Mouse (Mus musculus) kidney, embryonic 14.5 days (tissue): ENCODE results near the gene Rad18. TPM values are rescaled to one million over a fixed set of nuclear protein-coding genes. Genes with fewer than 3 reads are reported as not detected.

Experiments
- ATAC-seq: fragments of 200-750 bp; cut with Nextera tagmentation; 2 replicates; pipeline ENCODE4 v1.8.0; 2017; ENCODE audit warnings: moderate number of reproducible peaks, mild to moderate bottlenecking, moderate TSS enrichment, moderate library complexity; ENCODE audit not compliant: low FRiP score, low TSS enrichment
- H3K27ac ChIP-seq: fragments of 300-500 bp; sonication (generic); 2 replicates; pipeline ENCODE4 v1.5.1; 2014; ENCODE audit warnings: low read depth, mild to moderate bottlenecking, low read length, moderate library complexity, mixed read lengths
- H3K27me3 ChIP-seq: fragments of 300-500 bp; sonication (generic); 2 replicates; pipeline ENCODE4 v1.6.1; 2014; ENCODE audit warnings: mild to moderate bottlenecking, low read length; ENCODE audit not compliant: control insufficient read depth, insufficient read depth
- H3K36me3 ChIP-seq: fragments of 300-500 bp; sonication (generic); 2 replicates; pipeline ENCODE4 v1.6.1; 2014; ENCODE audit warnings: low read length, mixed read lengths; ENCODE audit not compliant: control insufficient read depth, insufficient read depth
- H3K4me1 ChIP-seq: fragments of 300-500 bp; sonication (generic); 2 replicates; pipeline ENCODE4 v1.6.1; 2014; ENCODE audit warnings: low read length, mixed read lengths; ENCODE audit not compliant: control insufficient read depth, insufficient read depth
- H3K4me2 ChIP-seq: fragments of 300-500 bp; sonication (generic); replicated peaks from 2 replicates; pipeline ENCODE4 v1.6.1; 2014; ENCODE audit warnings: low read depth, mild to moderate bottlenecking, low read length
- H3K4me3 ChIP-seq: fragments of 300-500 bp; sonication (generic); 2 replicates; pipeline ENCODE4 v1.5.1; 2014; ENCODE audit warnings: mild to moderate bottlenecking, low read length
- H3K9ac ChIP-seq: fragments of 300-500 bp; sonication (generic); 2 replicates; pipeline ENCODE4 v1.6.1; 2014; ENCODE audit warnings: low read depth, mild to moderate bottlenecking, low read length, moderate library complexity
- H3K9me3 ChIP-seq: fragments of 300-500 bp; sonication (generic); 2 replicates; pipeline ENCODE4 v1.6.1; 2016; ENCODE audit warnings: low read length; ENCODE audit not compliant: control insufficient read depth
- WGBS: fragments of 180-500 bp; shearing (Covaris S2); extraction: QIAGEN DNeasy Blood & Tissue Kit; methylation state at CpG from one replicate; pipeline ENCODE4 v1.1.7; 2014; 5-methylcytosine and 5-hydroxymethylcytosine counted together
- polyA plus RNA-seq: library from polyadenylated mRNA; unstranded; fragments of >200 nt; fragmentation: Nextera tagmentation; extraction: Ambion mirVana; gene quantifications from 2 replicates; pipeline ENCODE4 v1.2.1, GENCODE M21; 2014

The Rad18 gene
- polyA plus RNA-seq, 1 experiment from 2014 or later = 55.2 TPM

- WGBS = 62% methylated on average over 1 of the region's 1 CpGs
- H3K4me1 ChIP-seq = peaks cover 12% of the 10 kb centered on the region; the same call in 1 of the 2 replicates
- H3K27me3 ChIP-seq = no peaks in the 10 kb centered on the region
- ATAC-seq = no peak
- no peak overlapping the region for H3K27ac ChIP-seq
- no peak overlapping the region for H3K9ac ChIP-seq
- no peaks in the 10 kb centered on the region for H3K36me3 ChIP-seq
- no peak overlapping the region for H3K4me2 ChIP-seq
- H3K4me3 ChIP-seq = no peak overlapping the region
- H3K9me3 ChIP-seq = no peaks in the 10 kb centered on the region
Observed at GRCm38 (mm10) chr6:112699115-112699514, 2.6 kb upstream of the Rad18 start.

- Histone ChIP-seq H3K9me3 (no peaks in the 10 kb centered on the region), H3K27me3 (no peaks in the 10 kb centered on the region), H3K4me3 (no peak overlapping the region), H3K27ac (no peak overlapping the region), H3K36me3 (peaks cover 11% of the 10 kb centered on the region; the same call in 1 of the 2 replicates), H3K4me1 (peaks cover 12% of the 10 kb centered on the region; the same call in 1 of the 2 replicates), H3K4me2 (no peak overlapping the region), H3K9ac (no peak overlapping the region)
- WGBS = 92% methylated on average over 5 of the region's 5 CpGs
- no peak for ATAC-seq
Observed at GRCm38 (mm10) chr6:112694492-112694891, 2.0 kb downstream of the Rad18 start.

GRCm38 (mm10) chr6:112691523-112691922 lies 5.0 kb downstream of the Rad18 start:
- no peak overlapping the region for H3K4me3 ChIP-seq
- no peaks in the 10 kb centered on the region for H3K9me3 ChIP-seq
- no peak for ATAC-seq
- H3K4me2 ChIP-seq = no peak overlapping the region
- WGBS = 96% methylated on average over 1 of the region's 1 CpGs
- H3K27me3 ChIP-seq = no peaks in the 10 kb centered on the region
- H3K4me1 ChIP-seq = peaks cover 16% of the 10 kb centered on the region
- peaks cover 11% of the 10 kb centered on the region; the same call in 1 of the 2 replicates for H3K36me3 ChIP-seq
- H3K27ac ChIP-seq = no peak overlapping the region
- H3K9ac ChIP-seq = no peak overlapping the region

- Histone ChIP-seq H3K4me3 (no peak overlapping the region), H3K4me2 (no peak overlapping the region), H3K27ac (no peak overlapping the region), H3K27me3 (no peaks in the 10 kb centered on the region), H3K9ac (no peak overlapping the region), H3K4me1 (peaks cover 11% of the 10 kb centered on the region), H3K36me3 (peaks cover 21% of the 10 kb centered on the region; the same call in 1 of the 2 replicates), H3K9me3 (no peaks in the 10 kb centered on the region)
- 89% methylated on average over 3 of the region's 3 CpGs for WGBS
- ATAC-seq = no peak
Observed at GRCm38 (mm10) chr6:112688033-112688432, 8.5 kb downstream of the Rad18 start.

GRCm38 (mm10) chr6:112686485-112686884 lies 10.0 kb downstream of the Rad18 start:
- H3K36me3 ChIP-seq = peaks cover 22% of the 10 kb centered on the region; the same call in 1 of the 2 replicates
- H3K4me2 ChIP-seq = no peak overlapping the region
- H3K27me3 ChIP-seq = no peaks in the 10 kb centered on the region
- WGBS = 30% methylated on average over 7 of the region's 7 CpGs
- H3K4me3 ChIP-seq = no peak overlapping the region
- no peak overlapping the region for H3K9ac ChIP-seq
- peaks cover 11% of the 10 kb centered on the region for H3K4me1 ChIP-seq
- no peaks in the 10 kb centered on the region for H3K9me3 ChIP-seq
- ATAC-seq = peak; percentile 55; the same call in 1 of the 2 replicates
- H3K27ac ChIP-seq = no peak overlapping the region

- peaks cover 11% of the 10 kb centered on the region for H3K4me1 ChIP-seq
- no peak overlapping the region for H3K27ac ChIP-seq
- WGBS = 92% methylated on average over 2 of the region's 2 CpGs
- no peak for ATAC-seq
- H3K27me3 ChIP-seq = no peaks in the 10 kb centered on the region
- H3K9ac ChIP-seq = no peak overlapping the region
- no peak overlapping the region for H3K4me3 ChIP-seq
- H3K36me3 ChIP-seq = peaks cover 38% of the 10 kb centered on the region; the same call in 1 of the 2 replicates
- no peaks in the 10 kb centered on the region for H3K9me3 ChIP-seq
- no peak overlapping the region for H3K4me2 ChIP-seq
Observed at GRCm38 (mm10) chr6:112684065-112684464, 12.4 kb downstream of the Rad18 start.

- no peak overlapping the region for H3K4me3 ChIP-seq
- H3K4me1 ChIP-seq = no peaks in the 10 kb centered on the region
- WGBS = 86% methylated on average over 5 of the region's 5 CpGs
- no peaks in the 10 kb centered on the region for H3K9me3 ChIP-seq
- no peak overlapping the region for H3K4me2 ChIP-seq
- no peak for ATAC-seq
- no peak overlapping the region for H3K27ac ChIP-seq
- H3K27me3 ChIP-seq = no peaks in the 10 kb centered on the region
- peaks cover 9% of the 10 kb centered on the region; the same call in 1 of the 2 replicates for H3K36me3 ChIP-seq
- H3K9ac ChIP-seq = no peak overlapping the region
Observed at GRCm38 (mm10) chr6:112632071-112632470, 64.4 kb downstream of the Rad18 start.

GRCm38 (mm10) chr6:112630291-112630690 lies 66.2 kb downstream of the Rad18 start:
- ATAC-seq = no peak
- no peak overlapping the region for H3K9ac ChIP-seq
- no peaks in the 10 kb centered on the region for H3K4me1 ChIP-seq
- 88% methylated on average over 4 of the region's 4 CpGs for WGBS
- H3K27ac ChIP-seq = no peak overlapping the region
- H3K27me3 ChIP-seq = no peaks in the 10 kb centered on the region
- H3K4me3 ChIP-seq = no peak overlapping the region
- no peaks in the 10 kb centered on the region for H3K9me3 ChIP-seq
- H3K4me2 ChIP-seq = no peak overlapping the region
- peaks cover 12% of the 10 kb centered on the region; the same call in 1 of the 2 replicates for H3K36me3 ChIP-seq

- Histone ChIP-seq H3K9me3 (no peaks in the 10 kb centered on the region), H3K4me3 (no peak overlapping the region), H3K4me1 (no peaks in the 10 kb centered on the region), H3K36me3 (peaks cover 16% of the 10 kb centered on the region; the same call in 1 of the 2 replicates), H3K4me2 (no peak overlapping the region), H3K27me3 (no peaks in the 10 kb centered on the region), H3K27ac (no peak overlapping the region), H3K9ac (no peak overlapping the region)
- 86% methylated on average over 8 of the region's 8 CpGs for WGBS
- no peak for ATAC-seq
Observed at GRCm38 (mm10) chr6:112628301-112628700, 68.2 kb downstream of the Rad18 start.
